Mouse (Mus musculus) forebrain, embryonic 10.5 days (tissue): ENCODE data around the gene Trpm4. TPM values are rescaled to one million over a fixed set of nuclear protein-coding genes. Genes with fewer than 3 reads are reported as not detected.
A peak's percentile ranks its signal among the peaks of the same experiment; 100 is the strongest.

Experiments used
- DNase-seq: peaks from one replicate; pipeline ENCODE4 v3.0.0-alpha.2; 2017; ENCODE audit warnings: low spot score; ENCODE audit errors: extremely low spot score
- H3K27ac ChIP-seq: fragments of 300-500 bp; sonication (generic); 2 replicates; pipeline ENCODE4 v1.5.1; 2016; ENCODE audit warnings: mild to moderate bottlenecking
- H3K27me3 ChIP-seq: fragments of 300-500 bp; sonication (generic); 2 replicates; pipeline ENCODE4 v1.6.1; 2016; ENCODE audit warnings: mild to moderate bottlenecking; ENCODE audit not compliant: poor library complexity, severe bottlenecking
- H3K36me3 ChIP-seq: fragments of 300-500 bp; sonication (generic); replicated peaks from 2 replicates; pipeline ENCODE4 v1.6.1; 2016; ENCODE audit warnings: mild to moderate bottlenecking, moderate library complexity
- H3K4me1 ChIP-seq: fragments of 300-500 bp; sonication (generic); 2 replicates; pipeline ENCODE4 v1.6.1; 2016
- H3K4me3 ChIP-seq: fragments of 300-500 bp; sonication (generic); 2 replicates; pipeline ENCODE4 v1.5.1; 2016; ENCODE audit warnings: mild to moderate bottlenecking, moderate library complexity
- H3K9me3 ChIP-seq: fragments of 300-500 bp; sonication (generic); 2 replicates; pipeline ENCODE4 v1.6.1; 2016; ENCODE audit warnings: mild to moderate bottlenecking, moderate library complexity
- WGBS: fragments of 180-500 bp; shearing (Covaris S2); methylation state at CpG from one replicate; pipeline ENCODE4 v1.1.7; 2016; 5-methylcytosine and 5-hydroxymethylcytosine counted together
- polyA plus RNA-seq: library from polyadenylated mRNA; unstranded; fragments of >200 nt; fragmentation: Nextera tagmentation; extraction: Ambion mirVana; gene quantifications from 2 replicates; pipeline ENCODE4 v1.2.1, GENCODE M21; 2016

Gene Trpm4
- polyA plus RNA-seq, 1 experiment from 2014 or later, result 8.9 TPM

GRCm38 (mm10) chr7:45323069-45323468, 10.5 kb downstream of the Trpm4 start:
- WGBS, result 93% methylated on average over 5 of the region's 5 CpGs

DNA sequence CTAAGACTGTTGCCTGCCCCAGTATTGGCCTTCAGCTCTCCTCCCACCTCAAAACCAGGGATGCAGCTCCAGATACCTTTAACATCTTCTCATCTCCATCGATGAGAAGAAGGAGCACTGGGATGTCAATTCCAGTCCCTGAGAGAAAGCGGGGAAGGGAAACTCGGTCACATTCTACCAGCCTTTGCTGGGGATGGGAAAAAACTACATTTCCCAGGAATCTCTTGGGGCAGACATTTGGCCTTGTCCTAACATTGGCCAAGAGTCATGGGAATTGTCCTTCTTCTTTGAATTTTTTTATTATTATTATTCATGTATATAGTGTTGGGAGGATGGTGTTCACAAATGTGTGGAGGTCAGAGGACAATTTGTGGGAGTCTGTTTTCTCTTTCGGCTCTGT, 11.3 kb downstream of the Trpm4 start:
- DNase-seq, result no peak
- 87% methylated on average over 4 of the region's 4 CpGs for WGBS
- Histone ChIP-seq H3K27ac (no peak overlapping the region), H3K9me3 (no peaks in the 10 kb centered on the region; the same call in 1 of the 2 replicates), H3K4me3 (no peak overlapping the region), H3K4me1 (no peaks in the 10 kb centered on the region; the same call in 1 of the 2 replicates), H3K36me3 (0 out of 2 replicates have a peak, but pooled peaks cover 8% of the 10 kb centered on the region), H3K27me3 (no peaks in the 10 kb centered on the region)

More at GRCm38 (mm10) chr7:45323069-45323468, 10.5 kb downstream of the Trpm4 start:
- H3K27ac ChIP-seq, result no peak overlapping the region
- H3K4me3 ChIP-seq, result no peak overlapping the region
- no peaks in the 10 kb centered on the region; the same call in 1 of the 2 replicates for H3K9me3 ChIP-seq
- no peaks in the 10 kb centered on the region; the same call in 1 of the 2 replicates for H3K4me1 ChIP-seq
- H3K36me3 ChIP-seq, result 0 out of 2 replicates have a peak, but pooled peaks cover 8% of the 10 kb centered on the region
- DNase-seq, result no peak
- H3K27me3 ChIP-seq, result no peaks in the 10 kb centered on the region

DNA sequence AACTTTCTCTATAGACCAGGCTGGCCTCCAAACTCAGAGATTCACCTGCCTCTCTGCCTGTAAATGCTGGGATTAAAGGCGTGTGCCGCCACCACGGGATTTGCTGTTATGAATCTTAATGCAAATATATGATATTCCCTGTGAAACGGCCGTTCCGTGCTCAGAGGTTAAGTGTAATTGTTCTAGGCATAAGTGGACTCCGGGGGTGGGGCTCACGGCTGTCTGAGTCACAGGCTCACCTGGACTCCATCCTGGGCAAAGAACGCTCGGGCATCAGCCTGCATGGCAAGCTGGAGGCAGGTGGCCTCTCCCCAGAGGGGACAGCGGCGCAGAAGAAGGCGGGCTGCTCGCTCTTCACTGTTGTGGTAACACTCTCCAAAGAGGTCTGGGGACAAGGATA, 17.0 kb downstream of the Trpm4 start:
- Histone ChIP-seq H3K4me1 (peaks cover 20% of the 10 kb centered on the region), H3K4me3 (no peak overlapping the region), H3K36me3 (no peaks in the 10 kb centered on the region), H3K27ac (0 out of 2 replicates have a peak overlapping the region, but pooled peaks have one; percentile 15), H3K27me3 (0 out of 2 replicates have a peak, but pooled peaks cover 9% of the 10 kb centered on the region), H3K9me3 (no peaks in the 10 kb centered on the region)
- 93% methylated on average over 14 of the region's 14 CpGs for WGBS
- DNase-seq, result no peak

- Histone ChIP-seq H3K9me3 (no peaks in the 10 kb centered on the region), H3K4me1 (peaks cover 20% of the 10 kb centered on the region), H3K27me3 (0 out of 2 replicates have a peak, but pooled peaks cover 10% of the 10 kb centered on the region), H3K36me3 (no peaks in the 10 kb centered on the region), H3K4me3 (no peak overlapping the region), H3K27ac (no peak overlapping the region)
- 88% methylated on average over 10 of the region's 10 CpGs for WGBS
- no peak for DNase-seq
Observed at GRCm38 (mm10) chr7:45315182-45315701, 18.3 kb downstream of the Trpm4 start.

GRCm38 (mm10) chr7:45313495-45313894, 20.1 kb downstream of the Trpm4 start:
- no peak for DNase-seq
- Histone ChIP-seq H3K27me3 (0 out of 2 replicates have a peak, but pooled peaks cover 12% of the 10 kb centered on the region), H3K9me3 (no peaks in the 10 kb centered on the region), H3K4me1 (peaks cover 35% of the 10 kb centered on the region), H3K4me3 (no peak overlapping the region), H3K36me3 (no peaks in the 10 kb centered on the region), H3K27ac (no peak overlapping the region)
- 54% methylated on average over 9 of the region's 9 CpGs for WGBS

- H3K4me1 ChIP-seq, result peaks cover 35% of the 10 kb centered on the region
- H3K27me3 ChIP-seq, result 0 out of 2 replicates have a peak, but pooled peaks cover 12% of the 10 kb centered on the region
- DNase-seq, result no peak
- H3K27ac ChIP-seq, result no peak overlapping the region
- no peaks in the 10 kb centered on the region for H3K9me3 ChIP-seq
- H3K4me3 ChIP-seq, result no peak overlapping the region
- H3K36me3 ChIP-seq, result no peaks in the 10 kb centered on the region
- WGBS, result 43% methylated on average over 10 of the region's 10 CpGs
Observed at GRCm38 (mm10) chr7:45312686-45313453, 20.7 kb downstream of the Trpm4 start.

- WGBS, result 75% methylated on average over 8 of the region's 8 CpGs
Observed at GRCm38 (mm10) chr7:45312023-45312422, 21.6 kb downstream of the Trpm4 start.

GRCm38 (mm10) chr7:45309455-45309854, 24.1 kb downstream of the Trpm4 start:
- Histone ChIP-seq H3K27ac (peak overlapping the region; percentile 35; the same call in 1 of the 2 replicates), H3K9me3 (no peaks in the 10 kb centered on the region), H3K27me3 (peaks cover 11% of the 10 kb centered on the region), H3K36me3 (no peaks in the 10 kb centered on the region), H3K4me3 (no peak overlapping the region), H3K4me1 (peaks cover 46% of the 10 kb centered on the region)
- WGBS, result 12% methylated on average over 9 of the region's 9 CpGs
- peak; percentile 71 for DNase-seq

More at GRCm38 (mm10) chr7:45312023-45312422, 21.6 kb downstream of the Trpm4 start:
- Histone ChIP-seq H3K27ac (no peak overlapping the region), H3K36me3 (no peaks in the 10 kb centered on the region), H3K4me3 (no peak overlapping the region), H3K27me3 (0 out of 2 replicates have a peak, but pooled peaks cover 12% of the 10 kb centered on the region), H3K4me1 (peaks cover 35% of the 10 kb centered on the region), H3K9me3 (no peaks in the 10 kb centered on the region)
- no peak for DNase-seq

DNA sequence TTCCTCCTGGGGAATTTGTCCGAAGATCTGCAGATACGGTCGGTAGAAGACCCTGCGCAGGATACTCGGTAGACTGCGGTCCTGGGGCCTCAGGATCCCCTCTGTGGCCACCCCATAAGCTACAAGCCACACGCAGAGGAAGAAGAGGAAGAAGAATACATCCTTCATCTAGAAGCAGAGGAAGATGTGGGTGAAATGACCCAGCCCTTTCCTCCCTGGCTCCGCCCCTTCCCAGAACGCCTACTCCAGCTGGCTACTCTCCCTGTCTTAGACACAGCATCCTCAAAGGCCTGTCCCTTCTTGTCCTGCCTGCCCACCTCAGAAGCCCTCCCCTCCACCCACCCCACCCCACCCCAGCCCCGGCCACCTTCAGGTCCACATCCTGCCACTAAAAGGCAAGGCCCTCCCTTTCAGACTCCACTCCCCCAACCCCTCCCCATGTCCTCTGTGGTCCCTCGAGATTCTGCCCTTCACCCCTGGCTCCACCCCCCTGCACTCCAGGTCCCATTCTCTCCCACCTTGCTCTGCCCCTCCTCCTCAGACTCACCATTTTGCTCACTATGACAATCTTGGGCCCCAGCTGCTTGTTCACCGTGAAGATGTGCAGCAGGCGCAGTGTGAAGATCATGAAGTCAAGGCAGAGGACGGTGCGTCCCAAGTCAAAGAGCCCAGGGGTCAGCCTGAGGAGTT, 24.9 kb downstream of the Trpm4 start:
- Histone ChIP-seq H3K4me3 (no peak overlapping the region), H3K9me3 (no peaks in the 10 kb centered on the region), H3K36me3 (no peaks in the 10 kb centered on the region), H3K27ac (peak overlapping the region; percentile 12; the same call in 1 of the 2 replicates), H3K4me1 (peaks cover 47% of the 10 kb centered on the region), H3K27me3 (peaks cover 12% of the 10 kb centered on the region)
- 69% methylated on average over 15 of the region's 15 CpGs for WGBS
- DNase-seq, result no peak

DNA sequence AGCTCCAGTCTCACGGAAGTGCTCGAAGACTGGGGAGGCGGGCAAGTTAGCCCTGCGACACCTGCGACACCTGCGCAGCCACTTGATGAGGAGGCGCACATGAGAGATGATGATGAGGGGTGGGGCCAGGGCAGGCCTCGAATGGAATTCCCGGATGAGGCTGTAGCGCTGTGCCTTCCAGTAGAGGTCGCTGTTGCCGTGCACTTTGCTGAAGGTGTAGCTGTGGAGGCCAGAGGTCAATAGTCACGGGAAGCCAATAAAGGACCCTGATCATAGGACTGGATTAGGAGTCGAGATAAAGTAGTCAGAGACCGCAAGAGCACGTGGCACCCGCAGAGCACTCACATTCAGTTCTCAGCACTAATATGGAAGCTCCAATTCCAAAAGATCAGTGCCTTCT, 28.3 kb downstream of the Trpm4 start:
- Histone ChIP-seq H3K4me3 (peak overlapping the region; percentile 49), H3K27me3 (peaks cover 17% of the 10 kb centered on the region), H3K4me1 (peaks cover 34% of the 10 kb centered on the region), H3K9me3 (no peaks in the 10 kb centered on the region), H3K36me3 (no peaks in the 10 kb centered on the region), H3K27ac (peak overlapping the region; percentile 67)
- WGBS, result 3% methylated on average over 17 of the region's 17 CpGs
- peak; percentile 77 for DNase-seq

DNA sequence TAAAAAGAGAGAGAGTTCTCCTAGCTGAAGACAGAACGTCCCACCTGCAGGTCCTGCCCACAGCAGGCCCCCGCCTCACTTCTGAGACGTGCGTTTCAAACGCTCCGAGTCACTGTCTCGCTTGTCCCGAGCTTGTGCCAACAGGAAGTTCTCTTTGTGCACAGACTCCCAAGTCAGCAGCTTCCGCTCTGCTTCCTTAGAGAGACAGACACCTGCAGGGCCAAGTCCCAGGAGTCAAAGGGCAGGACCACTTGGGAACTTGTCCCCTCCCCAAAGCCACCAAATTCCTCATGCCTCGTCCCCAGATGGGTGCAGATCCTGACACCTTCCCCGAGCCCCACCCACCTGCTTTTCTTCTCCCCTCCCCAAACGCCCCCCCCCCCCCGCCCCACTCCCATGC, 28.7 kb downstream of the Trpm4 start:
- peak overlapping the region; percentile 67 for H3K27ac ChIP-seq
- H3K4me3 ChIP-seq, result peak overlapping the region; percentile 49
- peaks cover 15% of the 10 kb centered on the region for H3K27me3 ChIP-seq
- no peak for DNase-seq
- WGBS, result 15% methylated on average over 12 of the region's 13 CpGs
- H3K36me3 ChIP-seq, result no peaks in the 10 kb centered on the region
- H3K9me3 ChIP-seq, result no peaks in the 10 kb centered on the region
- H3K4me1 ChIP-seq, result peaks cover 32% of the 10 kb centered on the region

- H3K36me3 ChIP-seq, result no peaks in the 10 kb centered on the region
Observed at GRCm38 (mm10) chr7:45302626-45303025, 31.0 kb downstream of the Trpm4 start.

More at GRCm38 (mm10) chr7:45302626-45303025, 31.0 kb downstream of the Trpm4 start:
- peaks cover 18% of the 10 kb centered on the region for H3K4me1 ChIP-seq
- no peak for DNase-seq
- 91% methylated on average over 8 of the region's 8 CpGs for WGBS
- no peaks in the 10 kb centered on the region for H3K9me3 ChIP-seq
- peaks cover 15% of the 10 kb centered on the region for H3K27me3 ChIP-seq
- H3K27ac ChIP-seq, result no peak overlapping the region
- no peak overlapping the region for H3K4me3 ChIP-seq
